Mouse (Mus musculus): ENCODE measurements around the gene Ggct. TPM values are rescaled to one million over a fixed set of nuclear protein-coding genes. Genes with fewer than 3 reads are reported as not detected.

Gene Ggct
- polyA plus RNA-seq, 1 experiment from 2014 or later = 9.9 TPM

GRCm38 (mm10) chr6:54939631-54940030, 53.1 kb downstream of the Ggct start:
- ATAC-seq (replicated peaks; ENCODE audit: low FRiP score, low TSS enrichment, low read depth) = no peak
- H3K4me3 ChIP-seq (ENCODE audit: low read depth, low read length) = no peak overlapping the region
- no peak overlapping the region for H3K27ac ChIP-seq (ENCODE audit: low read depth)
- no peak for DNase-seq (ENCODE audit: low spot score)
- H3K36me3 ChIP-seq (ENCODE audit: control insufficient read depth, insufficient read depth, low read length) = no peaks in the 10 kb centered on the region
- peaks cover 16% of the 10 kb centered on the region; the same call in 1 of the 2 replicates for H3K27me3 ChIP-seq (replicated peaks; ENCODE audit: control insufficient read depth, insufficient read depth, low read length)
- H3K4me1 ChIP-seq (replicated peaks; ENCODE audit: control insufficient read depth, insufficient read depth, low read length) = no peaks in the 10 kb centered on the region; the same call in 1 of the 2 replicates
- WGBS = 67% methylated on average over 4 of the region's 4 CpGs
- no peak overlapping the region for H3K4me2 ChIP-seq (ENCODE audit: low read length)
- H3K9me3 ChIP-seq (ENCODE audit: control insufficient read depth, low read length) = no peaks in the 10 kb centered on the region
- H3K9ac ChIP-seq (ENCODE audit: low read length) = no peak overlapping the region

- H3K4me3 ChIP-seq (ENCODE audit: low read depth, low read length) = no peak overlapping the region
- H3K4me1 ChIP-seq (replicated peaks; ENCODE audit: control insufficient read depth, insufficient read depth, low read length) = no peaks in the 10 kb centered on the region; the same call in 1 of the 2 replicates
- DNase-seq (ENCODE audit: low spot score) (no peak), ATAC-seq (replicated peaks; ENCODE audit: low FRiP score, low TSS enrichment, low read depth) (no peak)
- no peak overlapping the region for H3K4me2 ChIP-seq (ENCODE audit: low read length)
- no peaks in the 10 kb centered on the region for H3K9me3 ChIP-seq (ENCODE audit: control insufficient read depth, low read length)
- H3K36me3 ChIP-seq (ENCODE audit: control insufficient read depth, insufficient read depth, low read length) = no peaks in the 10 kb centered on the region
- H3K9ac ChIP-seq (ENCODE audit: low read length) = no peak overlapping the region
- WGBS = 86% methylated on average over 2 of the region's 2 CpGs
- no peak overlapping the region for H3K27ac ChIP-seq (ENCODE audit: low read depth)
- no peaks in the 10 kb centered on the region for H3K27me3 ChIP-seq (replicated peaks; ENCODE audit: control insufficient read depth, insufficient read depth, low read length)
Measured at GRCm38 (mm10) chr6:54936496-54936895, 56.3 kb downstream of the Ggct start.

- H3K4me3 ChIP-seq (ENCODE audit: low read depth, low read length) = no peak overlapping the region
- no peak overlapping the region for H3K9ac ChIP-seq (ENCODE audit: low read length)
- no peaks in the 10 kb centered on the region for H3K4me1 ChIP-seq (replicated peaks; ENCODE audit: control insufficient read depth, insufficient read depth, low read length)
- no peak for ATAC-seq (replicated peaks; ENCODE audit: low FRiP score, low TSS enrichment, low read depth)
- 74% methylated on average over 5 of the region's 5 CpGs for WGBS
- H3K36me3 ChIP-seq (ENCODE audit: control insufficient read depth, insufficient read depth, low read length) = no peaks in the 10 kb centered on the region
- no peak overlapping the region for H3K4me2 ChIP-seq (ENCODE audit: low read length)
- H3K27me3 ChIP-seq (replicated peaks; ENCODE audit: control insufficient read depth, insufficient read depth, low read length) = no peaks in the 10 kb centered on the region
- DNase-seq (ENCODE audit: low spot score) = no peak
- no peak overlapping the region for H3K27ac ChIP-seq (ENCODE audit: low read depth)
- H3K9me3 ChIP-seq (ENCODE audit: control insufficient read depth, low read length) = no peaks in the 10 kb centered on the region
Measured at GRCm38 (mm10) chr6:54934930-54935329, 57.8 kb downstream of the Ggct start.

GRCm38 (mm10) chr6:54934313-54934712, 58.4 kb downstream of the Ggct start:
- H3K9me3 ChIP-seq (ENCODE audit: control insufficient read depth, low read length) = no peaks in the 10 kb centered on the region
- ATAC-seq (replicated peaks; ENCODE audit: low FRiP score, low TSS enrichment, low read depth) = no peak
- DNase-seq (ENCODE audit: low spot score) = no peak
- H3K27ac ChIP-seq (ENCODE audit: low read depth) = no peak overlapping the region
- no peaks in the 10 kb centered on the region for H3K4me1 ChIP-seq (replicated peaks; ENCODE audit: control insufficient read depth, insufficient read depth, low read length)
- H3K36me3 ChIP-seq (ENCODE audit: control insufficient read depth, insufficient read depth, low read length) = no peaks in the 10 kb centered on the region
- H3K4me2 ChIP-seq (ENCODE audit: low read length) = no peak overlapping the region
- 92% methylated on average over 8 of the region's 8 CpGs for WGBS
- H3K27me3 ChIP-seq (replicated peaks; ENCODE audit: control insufficient read depth, insufficient read depth, low read length) = no peaks in the 10 kb centered on the region
- H3K4me3 ChIP-seq (ENCODE audit: low read depth, low read length) = no peak overlapping the region
- no peak overlapping the region for H3K9ac ChIP-seq (ENCODE audit: low read length)

- Histone ChIP-seq H3K27ac (ENCODE audit: low read depth) (no peak overlapping the region), H3K36me3 (ENCODE audit: control insufficient read depth, insufficient read depth, low read length) (no peaks in the 10 kb centered on the region), H3K9ac (ENCODE audit: low read length) (no peak overlapping the region), H3K4me2 (ENCODE audit: low read length) (no peak overlapping the region), H3K27me3 (replicated peaks; ENCODE audit: control insufficient read depth, insufficient read depth, low read length) (no peaks in the 10 kb centered on the region), H3K9me3 (ENCODE audit: control insufficient read depth, low read length) (no peaks in the 10 kb centered on the region), H3K4me3 (ENCODE audit: low read depth, low read length) (no peak overlapping the region), H3K4me1 (replicated peaks; ENCODE audit: control insufficient read depth, insufficient read depth, low read length) (no peaks in the 10 kb centered on the region)
- 83% methylated on average over 3 of the region's 3 CpGs for WGBS
- no peak for DNase-seq (ENCODE audit: low spot score)
- no peak for ATAC-seq (replicated peaks; ENCODE audit: low FRiP score, low TSS enrichment, low read depth)
Measured at GRCm38 (mm10) chr6:54933866-54934265, 58.9 kb downstream of the Ggct start.

DNA sequence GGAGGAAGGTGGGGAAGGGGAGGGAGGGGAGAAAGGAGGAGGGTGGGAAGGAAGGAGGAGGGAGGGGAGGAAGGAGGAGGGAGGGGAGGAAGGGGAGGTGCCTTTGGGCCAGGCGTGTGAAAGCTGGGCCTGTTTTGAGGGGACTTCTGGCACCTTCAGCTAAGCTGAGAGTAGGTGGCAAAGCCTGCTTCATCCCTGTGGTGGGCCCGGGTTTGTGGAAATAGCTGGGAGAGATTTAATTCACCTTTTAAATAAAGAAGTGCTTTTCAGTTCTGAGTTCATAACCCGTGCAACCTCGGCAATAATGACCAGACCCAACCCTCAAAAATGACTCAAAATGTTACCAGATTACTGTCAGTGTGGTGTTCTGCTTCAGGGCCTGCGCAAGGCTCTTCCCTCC, 59.5 kb downstream of the Ggct start:
- H3K4me2 ChIP-seq (ENCODE audit: low read length) = no peak overlapping the region
- H3K9me3 ChIP-seq (ENCODE audit: control insufficient read depth, low read length) = no peaks in the 10 kb centered on the region
- H3K4me3 ChIP-seq (ENCODE audit: low read depth, low read length) = no peak overlapping the region
- no peak overlapping the region for H3K27ac ChIP-seq (ENCODE audit: low read depth)
- no peak for DNase-seq (ENCODE audit: low spot score)
- 78% methylated on average over 5 of the region's 5 CpGs for WGBS
- H3K4me1 ChIP-seq (replicated peaks; ENCODE audit: control insufficient read depth, insufficient read depth, low read length) = no peaks in the 10 kb centered on the region
- H3K27me3 ChIP-seq (replicated peaks; ENCODE audit: control insufficient read depth, insufficient read depth, low read length) = no peaks in the 10 kb centered on the region
- no peak for ATAC-seq (replicated peaks; ENCODE audit: low FRiP score, low TSS enrichment, low read depth)
- no peak overlapping the region for H3K9ac ChIP-seq (ENCODE audit: low read length)
- H3K36me3 ChIP-seq (ENCODE audit: control insufficient read depth, insufficient read depth, low read length) = no peaks in the 10 kb centered on the region

Other genes starting within 250 kb of the Ggct start
- 5.4 and 6.3 TPM in 2 replicates for gene Znrf2, start 176.0 kb downstream of the Ggct start, polyA plus RNA-seq (2014; fragmentation: Nextera tagmentation; extraction: Ambion mirVana)
- gene Nod1, start 20.3 kb downstream of the Ggct start, polyA plus RNA-seq (2014; fragmentation: Nextera tagmentation; extraction: Ambion mirVana) = 5.6 and 6.7 TPM in 2 replicates
- 168 and 173 TPM in 2 replicates for gene Gars, start 45.1 kb upstream of the Ggct start, polyA plus RNA-seq (2014; fragmentation: Nextera tagmentation; extraction: Ambion mirVana)
- 0.13 and 0.23 TPM in 2 replicates for gene Crhr2, start 140.1 kb upstream of the Ggct start, polyA plus RNA-seq (2014; fragmentation: Nextera tagmentation; extraction: Ambion mirVana)
- gene Inmt, start 182.1 kb upstream of the Ggct start, polyA plus RNA-seq (2014; fragmentation: Nextera tagmentation; extraction: Ambion mirVana) = 0.23 and 0.28 TPM in 2 replicates
- gene Mindy4, start 210.4 kb upstream of the Ggct start, polyA plus RNA-seq (2014; fragmentation: Nextera tagmentation; extraction: Ambion mirVana) = 10.9 and 13.2 TPM in 2 replicates